Mouse (Mus musculus) forebrain, embryonic 14.5 days (tissue): ENCODE measurements at regions not wholly inside any gene's neighbourhood (a gene's known extent, or its start where the extent isn't known, plus 50 kb on each side); places are given as distances from the start of the nearest gene placed in this dataset.

ENCODE experiments used
- ATAC-seq: fragments of 200-750 bp; cut with Nextera tagmentation; 2 replicates; pipeline ENCODE4 v1.8.0; 2017; ENCODE audit warnings: mild to moderate bottlenecking, moderate library complexity
- DNase-seq: peaks from one replicate; pipeline ENCODE4 v3.0.0-alpha.2; 2015; ENCODE audit warnings: low spot score
- H3K27ac ChIP-seq: fragments of 300-500 bp; sonication (generic); 2 replicates; pipeline ENCODE4 v1.5.1; 2014; ENCODE audit warnings: low read depth, mild to moderate bottlenecking, control low read depth, low read length, moderate library complexity
- H3K27me3 ChIP-seq: fragments of 300-500 bp; sonication (generic); replicated peaks from 2 replicates; pipeline ENCODE4 v1.6.1; 2014; ENCODE audit warnings: low read length, control low read depth, mixed read lengths; ENCODE audit not compliant: control insufficient read depth, insufficient read depth
- H3K36me3 ChIP-seq: fragments of 300-500 bp; sonication (generic); 2 replicates; pipeline ENCODE4 v1.6.1; 2014; ENCODE audit warnings: low read length, control low read depth; ENCODE audit not compliant: control insufficient read depth, insufficient read depth
- H3K4me1 ChIP-seq: fragments of 300-500 bp; sonication (generic); 2 replicates; pipeline ENCODE4 v1.6.1; 2014; ENCODE audit warnings: antibody characterized with exemption, low read length, control low read depth; ENCODE audit not compliant: control insufficient read depth, insufficient read depth
- H3K4me2 ChIP-seq: fragments of 300-500 bp; sonication (generic); 2 replicates; pipeline ENCODE4 v1.6.1; 2014; ENCODE audit warnings: mild to moderate bottlenecking, control low read depth, low read length
- H3K4me3 ChIP-seq: fragments of 300-500 bp; sonication (generic); 2 replicates; pipeline ENCODE4 v1.5.1; 2014; ENCODE audit warnings: low read depth, low read length, control low read depth
- H3K9ac ChIP-seq: fragments of 300-500 bp; sonication (generic); 2 replicates; pipeline ENCODE4 v1.6.1; 2014; ENCODE audit warnings: mild to moderate bottlenecking, low read length, control low read depth, moderate library complexity
- H3K9me3 ChIP-seq: fragments of 300-500 bp; sonication (generic); replicated peaks from 2 replicates; pipeline ENCODE4 v1.6.1; 2016; ENCODE audit warnings: low read length, control low read depth, mixed read lengths; ENCODE audit not compliant: control insufficient read depth
- WGBS: fragments of 180-500 bp; shearing (Covaris S2); extraction: QIAGEN DNeasy Blood & Tissue Kit; methylation state at CpG from one replicate; pipeline ENCODE4 v1.1.7; 2014; 5-methylcytosine and 5-hydroxymethylcytosine counted together

GRCm38 (mm10) chr4:28064935-28065334 is 748.0 kb upstream of the Epha7 start:
- Histone ChIP-seq H3K27ac (no peak overlapping the region), H3K4me3 (no peak overlapping the region), H3K4me2 (no peak overlapping the region), H3K4me1 (no peaks in the 10 kb centered on the region), H3K36me3 (no peaks in the 10 kb centered on the region), H3K9me3 (no peaks in the 10 kb centered on the region), H3K9ac (no peak overlapping the region), H3K27me3 (no peaks in the 10 kb centered on the region)
- no peak for ATAC-seq
- DNase-seq, result no peak

GRCm38 (mm10) chr4:28065828-28066227 is 747.1 kb upstream of the Epha7 start:
- Histone ChIP-seq H3K4me2 (no peak overlapping the region), H3K27me3 (no peaks in the 10 kb centered on the region), H3K4me3 (no peak overlapping the region), H3K9me3 (no peaks in the 10 kb centered on the region), H3K36me3 (no peaks in the 10 kb centered on the region), H3K27ac (no peak overlapping the region), H3K4me1 (no peaks in the 10 kb centered on the region), H3K9ac (no peak overlapping the region)
- no peak for DNase-seq
- no peak for ATAC-seq
- 38% methylated on average over 1 of the region's 1 CpGs for WGBS

GRCm38 (mm10) chr4:28079030-28079429 is 733.9 kb upstream of the Epha7 start:
- DNase-seq, result no peak

GRCm38 (mm10) chr4:28092854-28093253 is 720.1 kb upstream of the Epha7 start:
- no peaks in the 10 kb centered on the region for H3K4me1 ChIP-seq
- no peak overlapping the region for H3K4me3 ChIP-seq
- H3K9me3 ChIP-seq, result no peaks in the 10 kb centered on the region
- WGBS, result 51% methylated on average over 3 of the region's 3 CpGs
- no peaks in the 10 kb centered on the region for H3K27me3 ChIP-seq
- no peak overlapping the region for H3K9ac ChIP-seq
- peak; percentile 10 for DNase-seq
- no peaks in the 10 kb centered on the region for H3K36me3 ChIP-seq
- no peak overlapping the region for H3K4me2 ChIP-seq
- no peak overlapping the region for H3K27ac ChIP-seq
- ATAC-seq, result no peak

More at GRCm38 (mm10) chr4:28079030-28079429, 733.9 kb upstream of the Epha7 start:
- Histone ChIP-seq H3K27ac (no peak overlapping the region), H3K4me2 (no peak overlapping the region), H3K4me3 (no peak overlapping the region), H3K36me3 (no peaks in the 10 kb centered on the region), H3K4me1 (no peaks in the 10 kb centered on the region), H3K27me3 (no peaks in the 10 kb centered on the region), H3K9me3 (no peaks in the 10 kb centered on the region), H3K9ac (no peak overlapping the region)
- WGBS, result 84% methylated on average over 2 of the region's 2 CpGs
- no peak for ATAC-seq

GRCm38 (mm10) chr4:28143165-28143564 is 669.8 kb upstream of the Epha7 start:
- DNase-seq (peak; percentile 80), ATAC-seq (peak; percentile 97)
- no peaks in the 10 kb centered on the region for H3K4me1 ChIP-seq
- H3K36me3 ChIP-seq, result no peaks in the 10 kb centered on the region
- no peak overlapping the region for H3K9ac ChIP-seq
- no peaks in the 10 kb centered on the region for H3K27me3 ChIP-seq
- 38% methylated on average over 8 of the region's 8 CpGs for WGBS
- H3K4me2 ChIP-seq, result peak overlapping the region; percentile 28; the same call in 1 of the 2 replicates
- no peak overlapping the region for H3K4me3 ChIP-seq
- no peak overlapping the region for H3K27ac ChIP-seq
- no peaks in the 10 kb centered on the region for H3K9me3 ChIP-seq

GRCm38 (mm10) chr4:28155116-28155515 is 657.8 kb upstream of the Epha7 start:
- WGBS, result 86% methylated on average over 2 of the region's 2 CpGs
- H3K9me3 ChIP-seq, result no peaks in the 10 kb centered on the region
- no peaks in the 10 kb centered on the region for H3K4me1 ChIP-seq
- H3K27me3 ChIP-seq, result no peaks in the 10 kb centered on the region
- ATAC-seq, result no peak
- H3K4me2 ChIP-seq, result no peak overlapping the region
- no peak overlapping the region for H3K27ac ChIP-seq
- no peaks in the 10 kb centered on the region for H3K36me3 ChIP-seq
- no peak overlapping the region for H3K9ac ChIP-seq
- DNase-seq, result no peak
- no peak overlapping the region for H3K4me3 ChIP-seq

- 81% methylated on average over 3 of the region's 3 CpGs for WGBS
- H3K9ac ChIP-seq, result no peak overlapping the region
- no peak overlapping the region for H3K27ac ChIP-seq
- H3K4me3 ChIP-seq, result no peak overlapping the region
- H3K36me3 ChIP-seq, result no peaks in the 10 kb centered on the region
- ATAC-seq (peak; percentile 98), DNase-seq (peak; percentile 65)
- H3K9me3 ChIP-seq, result no peaks in the 10 kb centered on the region
- no peaks in the 10 kb centered on the region for H3K4me1 ChIP-seq
- no peak overlapping the region for H3K4me2 ChIP-seq
- no peaks in the 10 kb centered on the region for H3K27me3 ChIP-seq
Observed at GRCm38 (mm10) chr4:28176771-28177170, 636.2 kb upstream of the Epha7 start.

- 84% methylated on average over 5 of the region's 5 CpGs for WGBS
- no peak overlapping the region for H3K4me3 ChIP-seq
- no peaks in the 10 kb centered on the region for H3K27me3 ChIP-seq
- H3K9me3 ChIP-seq, result no peaks in the 10 kb centered on the region
- no peaks in the 10 kb centered on the region for H3K36me3 ChIP-seq
- no peak overlapping the region for H3K4me2 ChIP-seq
- no peaks in the 10 kb centered on the region for H3K4me1 ChIP-seq
- ATAC-seq (no peak), DNase-seq (no peak)
- H3K27ac ChIP-seq, result no peak overlapping the region
- H3K9ac ChIP-seq, result no peak overlapping the region
Observed at GRCm38 (mm10) chr4:28190861-28191260, 622.1 kb upstream of the Epha7 start.

- H3K4me3 ChIP-seq, result no peak overlapping the region
- no peaks in the 10 kb centered on the region for H3K36me3 ChIP-seq
- H3K4me2 ChIP-seq, result no peak overlapping the region
- WGBS, result 54% methylated on average over 2 of the region's 2 CpGs
- no peaks in the 10 kb centered on the region for H3K9me3 ChIP-seq
- H3K9ac ChIP-seq, result no peak overlapping the region
- H3K27ac ChIP-seq, result no peak overlapping the region
- H3K27me3 ChIP-seq, result no peaks in the 10 kb centered on the region
- DNase-seq (no peak), ATAC-seq (no peak)
- H3K4me1 ChIP-seq, result no peaks in the 10 kb centered on the region
Observed at GRCm38 (mm10) chr4:28227594-28228208, 585.2 kb upstream of the Epha7 start.
